Mouse (Mus musculus) right cerebral cortex, postnatal 14 days (tissue): ENCODE data around the gene Zfp935.
"Not testable (repeated sequence)": the region's sequence is repeated elsewhere in the genome, so short reads cannot be mapped to it uniquely, and the experiment has no call there.

Source experiments
- DNase-seq: peaks from one replicate; pipeline ENCODE4 v3.0.0; 2022

Zfp935 gene

GRCm38 (mm10) chr13:62558189-62559110 is at the start of gene Zfp935:
TSS of gene Zfp935 (minus strand) at chr13:62558511.
- DNase-seq = peak; percentile 39

DNA sequence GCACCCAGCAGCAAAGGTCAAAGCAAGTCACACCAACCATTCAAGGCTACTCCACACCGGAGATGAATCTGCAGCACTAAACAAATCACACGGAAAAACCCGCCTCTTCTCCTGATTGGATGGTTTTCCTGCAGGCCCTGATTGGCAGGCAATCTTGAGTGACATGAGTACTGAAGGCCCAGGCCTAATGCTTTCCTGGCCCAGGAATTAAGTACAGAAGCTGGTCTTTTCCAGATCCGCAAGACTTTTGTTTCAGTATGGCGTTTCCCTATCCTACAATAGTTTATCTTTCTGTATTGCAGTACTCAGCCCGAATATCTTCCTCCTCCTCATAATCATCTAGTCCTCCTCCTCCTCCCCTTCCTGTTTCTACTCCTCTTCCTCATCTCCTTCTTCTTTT is 12.8 kb upstream of the Zfp935 start, which contains the start of gene Zfp934:
Gene Zfp934 (minus strand): TSS at position 101 of the 400 bp plus-strand sequence.
- not testable (repeated sequence) for DNase-seq

- not testable (repeated sequence) for DNase-seq
Observed at GRCm38 (mm10) chr13:62561696-62562095, 3.4 kb upstream of the Zfp935 start.

DNA sequence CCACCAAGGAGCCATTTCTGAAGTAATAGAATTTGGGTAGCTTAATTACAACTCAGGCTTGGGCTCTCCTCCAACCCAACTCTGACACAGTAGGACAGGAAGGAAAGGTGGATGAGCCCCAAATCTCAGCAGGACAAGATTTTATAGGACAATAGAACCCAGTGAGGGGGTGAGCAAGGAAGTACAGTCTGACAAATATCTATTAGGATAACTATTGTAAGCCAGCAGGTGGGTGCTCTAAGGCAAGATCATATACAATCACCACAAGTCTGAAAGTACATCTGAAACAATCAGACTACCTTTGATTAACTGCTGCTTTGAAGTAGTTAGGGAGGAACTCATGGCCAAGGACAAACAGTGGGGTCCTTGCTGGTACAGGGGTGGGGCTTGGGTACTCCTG is 28.2 kb downstream of the Zfp935 start:
- DNase-seq = not testable (repeated sequence)

DNA sequence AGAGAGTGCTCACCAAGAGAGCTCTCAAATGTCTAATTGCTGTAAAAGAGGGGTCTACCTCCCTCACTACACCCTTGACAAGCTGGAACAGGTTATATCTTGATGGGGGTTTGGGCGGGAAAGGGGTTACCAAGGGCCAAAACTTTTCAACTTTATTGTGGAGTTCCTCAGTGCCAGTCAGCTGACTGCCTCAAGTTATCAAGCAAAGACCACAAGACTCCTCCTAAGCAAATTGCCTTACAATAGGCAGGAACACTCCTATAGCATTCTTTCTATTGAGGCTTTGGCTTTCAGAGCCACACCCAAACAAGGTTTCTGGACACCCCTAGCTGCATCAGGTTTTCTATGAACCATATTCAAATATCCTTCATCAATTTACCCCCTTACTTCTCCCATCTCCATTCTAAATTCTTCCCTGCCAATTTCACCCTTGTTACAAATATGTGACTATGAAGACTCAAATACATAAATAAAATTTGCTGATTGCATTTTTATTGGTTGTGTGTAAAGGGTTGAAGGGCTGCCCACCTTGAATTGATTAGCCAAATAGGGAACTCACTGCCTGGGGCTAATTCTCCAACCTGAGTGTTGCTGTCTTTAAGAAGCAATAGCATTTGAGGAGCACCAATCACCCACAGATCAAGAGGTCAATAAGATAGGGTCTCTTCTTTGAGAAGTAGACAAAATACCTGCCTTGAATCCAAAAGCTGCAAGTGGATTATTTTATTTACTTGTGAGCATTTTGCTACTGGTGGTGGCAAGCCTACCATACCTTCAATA is 47.5 kb downstream of the Zfp935 start:
- not testable (repeated sequence) for DNase-seq

- not testable (repeated sequence) for DNase-seq
Observed at GRCm38 (mm10) chr13:62472661-62473060, 85.7 kb downstream of the Zfp935 start.

DNA sequence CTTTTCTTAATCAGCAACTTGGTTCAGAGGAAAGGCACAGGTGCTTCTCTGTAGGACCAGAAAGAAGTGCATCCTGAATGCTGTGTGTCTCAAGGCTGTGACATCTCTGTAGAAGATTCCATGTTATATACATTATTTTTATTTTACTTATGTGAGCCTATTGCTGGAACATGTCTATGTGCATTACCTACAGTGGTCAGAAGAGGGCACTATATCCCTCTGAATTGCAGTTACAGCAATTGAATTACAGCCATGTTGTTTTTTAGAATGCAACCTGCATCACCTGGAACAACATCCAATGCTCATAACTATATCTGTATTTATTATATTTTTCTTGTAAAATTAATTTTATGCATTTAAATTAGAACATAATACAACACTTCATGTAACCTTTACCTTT is 88.4 kb downstream of the Zfp935 start:
- not testable (repeated sequence) for DNase-seq

GRCm38 (mm10) chr13:62466424-62467334 is 91.6 kb downstream of the Zfp935 start, which contains the start of gene Gm49359:
TSS of gene Gm49359 (minus strand) at chr13:62466832.
- peak; percentile 82 for DNase-seq
